Mouse (Mus musculus): ENCODE measurements around the gene Mcpt1.
"Not testable (repeated sequence)": the region's sequence is repeated elsewhere in the genome, so short reads cannot be mapped to it uniquely, and the experiment has no call there.

DNA sequence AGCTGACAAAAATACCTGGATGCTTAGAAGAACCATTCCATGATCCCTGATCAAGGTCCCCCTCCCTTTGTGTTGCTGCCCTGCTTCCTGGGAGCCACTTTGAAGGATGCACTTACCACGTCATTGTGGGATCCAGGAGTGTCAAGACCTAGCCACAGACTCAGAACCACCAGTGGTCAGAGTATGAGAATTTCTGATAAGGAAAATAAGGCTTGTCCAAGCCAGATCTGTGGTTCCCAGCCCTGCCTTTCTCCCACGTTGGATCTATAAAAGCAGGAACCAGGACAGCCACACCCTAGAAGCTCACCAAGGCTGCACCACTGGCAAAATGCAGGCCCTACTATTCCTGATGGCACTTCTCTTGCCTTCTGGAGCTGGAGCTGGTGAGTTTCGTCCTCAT is at the start of gene Mcpt1:
- TF ChIP-seq CTCF (IDR thresholded peaks at IDR 0.05; ENCODE audit: low read depth, low read length); POLR2A (IDR thresholded peaks at IDR 0.05; ENCODE audit: borderline replicate concordance, low read depth, low read length): not testable (repeated sequence)

Data from bone marrow macrophage, adult 2 months (primary cell).